Mouse (Mus musculus) MEL (cell line): ENCODE data around the gene Fam241a.

Source experiments
- CTCF ChIP-seq, 3 experiments: IDR thresholded peaks in 2 of 3; conservative IDR thresholded peaks in 1 of 3; 2 replicates each; pipeline ENCODE4 v1.5.1; 2011 to 2012; ENCODE audit warnings: low read length in 3 of 3, low read depth in 2 of 3, mild to moderate bottlenecking in 2 of 3, improper control_type of control experiment in 1 of 3, inconsistent platforms in 1 of 3, mixed read lengths in 1 of 3, moderate library complexity in 1 of 3; ENCODE audit not compliant: control insufficient read depth in 1 of 3, insufficient read depth in 1 of 3, poor library complexity in 1 of 3, severe bottlenecking in 1 of 3
- RAD21 ChIP-seq: IDR thresholded peaks from 2 replicates; pipeline ENCODE4 v1.6.1; 2011; ENCODE audit warnings: mild to moderate bottlenecking, low read depth, low read length, improper control_type of control experiment
- SMC3 ChIP-seq: IDR thresholded peaks from 2 replicates; pipeline ENCODE4 v1.6.1; 2011; ENCODE audit warnings: low read depth, low read length, improper control_type of control experiment

GRCm38 (mm10) chr3:127862479-127862878, 33.6 kb downstream of the Fam241a start:
- TF ChIP-seq CTCF (IDR thresholded peaks at IDR 0.05 in 2 of 3, conservative IDR thresholded peaks at IDR 0.05 in 1 of 3; ENCODE audit: control insufficient read depth in 1 of 3, insufficient read depth in 1 of 3, low read depth in 2 of 3, low read length in 3 of 3, poor library complexity in 1 of 3, severe bottlenecking in 1 of 3): no peak
- TF ChIP-seq SMC3: no peak
- TF ChIP-seq RAD21: no peak
